Mouse (Mus musculus) testis, postnatal 10 days (tissue): ENCODE measurements around the gene Ferd3l.
A peak's percentile ranks its signal among the peaks of the same experiment; 100 is the strongest.

Source experiments
- DNase-seq: peaks from one replicate; pipeline ENCODE4 v3.0.0; 2021; ENCODE audit warnings: low spot score

Gene Ferd3l

GRCm38 (mm10) chr12:33928331-33929192 is at the start of gene Ferd3l:
Gene Ferd3l (plus strand): TSS chr12:33928425.
- no peak for DNase-seq

- peak; percentile 72 for DNase-seq
Observed at GRCm38 (mm10) chr12:33893956-33894355, 34.3 kb upstream of the Ferd3l start.

- no peak for DNase-seq
Observed at GRCm38 (mm10) chr12:33894621-33895020, 33.6 kb upstream of the Ferd3l start.

GRCm38 (mm10) chr12:33926751-33927150 is 1.5 kb upstream of the Ferd3l start:
- DNase-seq: no peak

- DNase-seq: no peak
Observed at GRCm38 (mm10) chr12:33927334-33928098, 709 bp upstream of the Ferd3l start.

GRCm38 (mm10) chr12:33952843-33953242 is 24.6 kb downstream of the Ferd3l start:
- DNase-seq: no peak

GRCm38 (mm10) chr12:33954931-33955565 is 26.8 kb downstream of the Ferd3l start:
- no peak for DNase-seq

GRCm38 (mm10) chr12:33955606-33956295 is 27.5 kb downstream of the Ferd3l start:
- peak; percentile 51 for DNase-seq

- DNase-seq: no peak
Observed at GRCm38 (mm10) chr12:33956576-33957399, 28.6 kb downstream of the Ferd3l start.

GRCm38 (mm10) chr12:33957400-33958240 is 29.4 kb downstream of the Ferd3l start, which contains the start of gene Twist1:
Gene Twist1 (plus strand): TSS chr12:33957671.
- DNase-seq: peak; percentile 86

- peak; percentile 56 for DNase-seq
Observed at GRCm38 (mm10) chr12:33958241-33959194, 30.3 kb downstream of the Ferd3l start.

GRCm38 (mm10) chr12:33959206-33959605 is 31.0 kb downstream of the Ferd3l start:
- no peak for DNase-seq

GRCm38 (mm10) chr12:33959846-33960245 is 31.6 kb downstream of the Ferd3l start:
- no peak for DNase-seq

GRCm38 (mm10) chr12:33961013-33961412 is 32.8 kb downstream of the Ferd3l start:
- no peak for DNase-seq

- no peak for DNase-seq
Observed at GRCm38 (mm10) chr12:33962118-33962772, 34.0 kb downstream of the Ferd3l start.

GRCm38 (mm10) chr12:33962773-33963130 is 34.5 kb downstream of the Ferd3l start:
- no peak for DNase-seq

- no peak for DNase-seq
Observed at GRCm38 (mm10) chr12:33963671-33964369, 35.6 kb downstream of the Ferd3l start.

GRCm38 (mm10) chr12:33964427-33964826 is 36.2 kb downstream of the Ferd3l start:
- DNase-seq: no peak
